Mouse (Mus musculus) urinary bladder, adult 2 months (tissue): ENCODE measurements around the gene Kcnmb2. TPM values are rescaled to one million over a fixed set of nuclear protein-coding genes. Genes with fewer than 3 reads are reported as not detected.

Experiments
- DNase-seq: peaks from one replicate; pipeline ENCODE4 v3.0.0; 2022; ENCODE audit warnings: low spot score
- polyA plus RNA-seq: library from polyadenylated mRNA; depleted of rRNA; stranded (reverse); fragments of >200 nt; gene quantifications from 2 replicates; pipeline ENCODE4 v1.2.3, GENCODE M21; 2012; rRNA removed

Gene Kcnmb2
- polyA plus RNA-seq = 0.12 and 0.24 TPM in 2 replicates

DNA sequence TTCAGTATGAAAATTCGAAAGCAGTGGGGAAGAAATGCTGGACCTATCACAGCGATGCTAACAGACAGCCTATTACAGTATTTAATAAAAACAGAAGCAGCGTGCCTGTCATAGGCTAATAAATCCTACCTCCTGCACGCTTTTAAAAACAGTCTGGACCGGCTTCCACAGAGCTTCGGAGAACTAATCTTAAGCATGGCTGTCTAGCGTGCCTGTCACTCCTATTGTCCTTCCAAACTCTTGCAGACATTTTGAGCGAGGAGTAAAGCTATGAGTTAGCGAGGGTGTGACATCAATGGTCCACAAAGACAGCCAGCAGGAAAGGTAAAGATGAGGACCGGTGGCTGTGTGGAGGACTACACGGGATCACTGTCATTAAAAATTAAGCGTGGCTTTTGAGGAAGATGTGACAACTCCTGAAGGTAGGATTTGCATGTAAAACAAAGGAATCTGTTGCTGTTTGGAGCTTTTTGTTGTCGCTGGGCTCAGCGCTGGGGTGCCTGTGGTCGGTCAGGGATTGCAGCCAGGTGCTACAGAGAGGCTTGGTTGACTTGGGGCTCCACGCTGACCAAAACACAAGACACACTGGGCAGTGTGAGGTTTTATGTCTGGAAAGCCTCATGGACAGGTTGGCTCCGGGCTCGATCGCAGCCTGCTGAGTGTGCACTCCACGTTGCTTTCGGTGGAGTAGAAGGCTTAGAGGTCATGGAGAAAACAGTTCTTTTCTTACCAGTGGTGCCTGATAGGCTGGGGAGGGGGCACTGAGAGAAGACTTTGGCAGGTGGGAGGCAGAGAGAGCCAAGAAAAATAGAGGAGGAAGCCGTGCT lies at the start of gene Kcnmb2:
TSS of gene Kcnmb2 (plus strand) at position 4 of the 827 bp plus-strand sequence.
- no peak for DNase-seq

DNA sequence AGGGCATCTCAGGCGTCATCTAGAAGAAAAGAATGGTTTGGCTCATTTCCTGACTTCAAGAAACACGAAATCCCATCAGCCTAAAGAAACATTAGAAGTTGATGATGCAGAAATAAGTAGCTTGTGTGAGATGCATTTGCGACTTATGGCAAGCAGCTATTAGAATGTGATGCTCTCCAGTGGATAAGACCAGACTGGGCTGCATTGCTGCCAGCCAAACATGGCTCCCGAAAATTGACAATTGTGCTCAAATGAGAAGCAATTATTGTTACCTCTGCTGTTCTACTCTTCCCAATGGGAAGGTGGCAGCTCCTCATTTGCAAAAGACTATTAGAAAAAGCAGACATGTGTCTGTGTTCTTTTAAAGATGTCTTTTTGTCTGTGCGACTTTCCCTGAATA lies 38.8 kb upstream of the Kcnmb2 start:
- DNase-seq = no peak

DNA sequence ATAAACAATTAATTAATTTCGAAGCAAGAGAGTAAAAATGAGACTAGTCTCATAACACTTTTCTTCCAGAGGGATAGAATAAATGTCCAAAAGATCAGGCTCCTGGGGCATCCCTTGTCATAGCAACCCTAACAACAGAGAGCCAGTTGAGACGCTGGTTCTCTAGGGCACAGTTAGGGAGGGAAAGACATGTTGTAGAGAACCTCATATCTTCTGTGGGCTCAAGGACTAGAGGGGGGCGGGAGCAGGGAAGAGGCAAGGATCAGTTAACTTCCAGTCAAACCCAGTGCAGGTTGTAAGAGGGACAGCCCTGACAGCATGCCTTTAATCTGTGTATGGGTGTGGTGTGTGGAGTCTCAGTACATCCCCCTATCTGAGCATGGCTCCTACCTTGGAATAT lies 38.2 kb upstream of the Kcnmb2 start:
- DNase-seq = no peak

GRCm38 (mm10) chr3:31871461-31871860 lies 30.8 kb upstream of the Kcnmb2 start:
- DNase-seq = no peak

DNA sequence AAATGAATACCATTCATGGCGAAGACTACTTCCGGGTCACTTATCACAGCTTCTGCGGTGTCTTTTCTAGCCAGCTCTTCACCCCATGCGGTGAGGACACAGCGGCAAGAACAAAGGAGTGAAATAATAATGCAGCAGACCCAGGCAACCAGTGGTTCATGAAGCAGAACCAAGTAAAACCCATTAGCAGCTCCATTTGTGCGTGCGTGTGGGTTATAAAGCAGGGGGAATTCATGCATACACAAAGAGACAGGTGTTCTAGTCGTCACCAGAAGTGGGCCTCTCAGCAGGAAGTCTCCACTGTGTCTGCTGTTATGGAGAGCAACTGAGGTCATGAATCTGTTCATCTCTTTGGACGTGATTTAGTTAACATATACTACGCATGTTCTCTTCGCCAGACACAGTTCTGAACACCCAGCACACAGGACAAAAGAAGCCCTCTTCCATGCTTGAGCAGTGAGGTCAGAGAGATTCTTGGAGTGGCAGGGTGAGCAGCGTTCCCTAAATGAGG lies 19.6 kb upstream of the Kcnmb2 start:
- no peak for DNase-seq

DNA sequence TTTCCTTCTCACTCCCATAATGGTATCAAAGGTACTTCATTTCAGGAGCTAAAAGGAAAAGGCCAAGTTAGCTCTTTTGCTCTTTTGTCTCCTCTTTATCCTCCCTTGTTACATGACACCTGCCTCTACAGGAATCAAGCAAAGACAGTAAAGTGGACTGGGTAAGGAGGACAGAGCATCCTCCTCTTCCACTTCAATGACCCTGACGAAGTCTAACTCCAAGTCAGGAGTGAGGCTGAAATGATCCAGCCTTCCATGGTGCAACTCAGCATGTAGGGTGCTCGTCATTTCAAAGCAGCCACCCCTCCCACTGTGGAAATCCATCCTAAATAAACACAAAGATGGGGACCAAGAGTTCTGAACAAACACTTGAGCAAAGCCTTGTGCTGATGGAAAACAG lies 9.7 kb upstream of the Kcnmb2 start:
- no peak for DNase-seq

GRCm38 (mm10) chr3:31903506-31903905 lies 1.2 kb downstream of the Kcnmb2 start:
- DNase-seq = no peak

DNA sequence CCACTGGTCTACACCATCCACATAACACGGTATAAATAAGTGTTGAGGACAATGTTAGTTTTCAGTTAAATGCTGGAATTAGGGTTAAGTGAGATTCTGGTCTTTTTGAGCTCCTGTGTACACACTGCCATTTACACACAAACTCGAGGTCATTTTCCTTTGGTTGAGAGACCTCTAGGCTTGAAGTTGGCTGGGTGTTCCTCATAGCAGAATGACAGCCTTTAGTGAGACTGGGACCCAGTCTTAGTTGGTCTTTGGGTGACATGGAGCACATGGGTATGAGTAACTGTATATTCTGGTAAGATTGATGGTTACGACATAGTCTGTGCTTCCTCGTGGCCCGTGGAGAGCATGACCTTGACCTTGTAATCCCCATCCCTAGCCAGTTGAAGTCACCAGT lies 1.8 kb downstream of the Kcnmb2 start:
- DNase-seq = no peak

DNA sequence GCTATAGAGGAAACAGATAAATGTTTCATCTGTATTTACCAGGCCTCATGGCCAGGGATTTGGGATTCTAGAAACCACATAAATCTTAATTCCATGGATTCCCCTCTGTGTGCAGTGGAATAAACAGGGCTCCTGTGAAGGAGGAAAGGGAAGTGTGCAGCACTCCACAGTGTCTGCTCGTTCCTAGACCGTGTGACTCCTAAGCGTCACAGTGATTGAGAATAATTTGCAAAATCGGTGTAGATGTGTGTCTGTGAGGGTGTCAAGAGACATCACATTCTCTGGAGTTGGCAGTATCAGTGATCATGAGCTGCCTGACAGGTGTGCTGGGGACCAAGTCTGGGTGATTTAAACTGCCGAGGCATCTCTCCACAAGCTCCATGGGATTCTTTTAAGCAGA lies 8.9 kb downstream of the Kcnmb2 start:
- no peak for DNase-seq

GRCm38 (mm10) chr3:31911690-31912089 lies 9.4 kb downstream of the Kcnmb2 start:
- no peak for DNase-seq

DNA sequence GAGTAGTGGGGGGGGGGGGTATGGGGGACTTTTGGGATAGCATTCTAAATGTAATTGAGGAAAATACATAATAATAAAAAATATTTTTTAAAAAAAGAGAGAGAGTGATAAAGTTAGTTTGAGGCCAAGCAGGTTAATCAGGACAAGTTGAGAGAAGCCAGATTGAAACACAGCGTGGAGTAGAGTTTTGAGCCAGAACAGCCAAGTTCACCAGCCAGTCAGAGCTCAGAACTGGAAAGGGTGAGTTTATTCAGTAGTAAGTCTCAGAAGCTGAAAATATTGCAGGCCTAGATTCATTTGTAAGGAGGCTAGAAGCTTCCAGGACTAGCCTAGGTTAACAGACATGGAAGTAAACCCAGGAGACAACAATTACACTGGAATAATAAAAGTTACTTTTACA lies 26.2 kb downstream of the Kcnmb2 start:
- DNase-seq = no peak

- DNase-seq = no peak
Observed at GRCm38 (mm10) chr3:31934704-31935103, 32.4 kb downstream of the Kcnmb2 start.

DNA sequence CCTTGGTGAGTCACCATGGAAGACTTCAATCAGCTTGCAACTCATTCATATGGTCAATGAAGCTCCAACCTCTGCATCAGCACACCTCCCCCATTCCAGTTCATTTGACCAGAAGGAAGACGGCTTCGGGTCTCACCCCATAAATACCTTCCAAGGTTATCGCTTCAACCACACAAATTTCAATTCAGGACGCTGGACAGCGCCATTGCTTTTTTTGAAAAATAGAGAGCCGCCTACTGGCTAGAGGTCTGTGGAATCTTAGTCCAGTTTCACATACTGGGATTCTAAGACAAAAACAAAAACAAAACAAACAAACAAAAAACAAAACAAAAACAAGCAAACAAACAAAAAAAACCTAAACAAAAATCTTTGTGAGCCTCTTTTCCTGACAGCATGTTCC lies 39.2 kb downstream of the Kcnmb2 start:
- no peak for DNase-seq

DNA sequence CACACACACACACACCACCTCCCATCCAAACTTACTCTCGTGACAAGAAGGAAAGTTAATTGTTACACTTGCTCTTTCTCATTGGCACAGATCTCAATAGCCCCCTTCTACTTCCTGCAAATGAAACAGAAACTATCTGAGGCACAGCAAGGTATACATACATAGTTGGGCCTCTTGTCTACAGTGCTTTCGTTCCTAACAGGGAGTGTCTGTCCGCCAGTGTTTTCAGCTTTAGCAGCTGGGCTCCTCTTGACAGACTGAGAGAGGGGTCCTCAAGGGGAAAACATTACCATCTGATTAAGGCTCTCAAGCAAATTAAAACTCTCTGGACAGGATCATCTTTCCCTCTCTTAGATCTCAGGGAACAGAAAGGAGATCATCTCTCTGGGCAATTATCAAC lies 51.9 kb downstream of the Kcnmb2 start:
- DNase-seq = no peak

- no peak for DNase-seq
Observed at GRCm38 (mm10) chr3:31955004-31955403, 52.7 kb downstream of the Kcnmb2 start.

GRCm38 (mm10) chr3:31959821-31960220 lies 57.5 kb downstream of the Kcnmb2 start:
- DNase-seq = no peak

DNA sequence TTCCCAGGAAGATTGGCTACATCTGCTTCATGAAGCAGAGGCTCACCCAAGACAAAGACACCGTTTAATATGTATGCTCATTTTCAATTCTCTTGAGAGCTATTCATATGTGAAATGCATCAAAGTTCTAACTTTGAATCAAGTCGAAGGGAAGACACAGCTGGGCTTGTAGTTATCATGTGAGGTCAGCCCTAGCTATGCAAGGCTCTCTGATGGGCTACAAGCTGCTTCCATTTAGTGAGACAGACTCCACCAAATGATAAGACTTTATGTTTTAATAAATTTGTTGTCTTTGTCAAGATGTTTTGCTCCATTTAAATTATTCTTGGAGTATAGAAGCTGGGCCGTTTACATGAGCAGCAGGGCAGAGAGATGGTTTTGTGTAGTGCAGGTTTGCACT lies 58.9 kb downstream of the Kcnmb2 start:
- DNase-seq = no peak

GRCm38 (mm10) chr3:31963076-31963475 lies 60.8 kb downstream of the Kcnmb2 start:
- no peak for DNase-seq

DNA sequence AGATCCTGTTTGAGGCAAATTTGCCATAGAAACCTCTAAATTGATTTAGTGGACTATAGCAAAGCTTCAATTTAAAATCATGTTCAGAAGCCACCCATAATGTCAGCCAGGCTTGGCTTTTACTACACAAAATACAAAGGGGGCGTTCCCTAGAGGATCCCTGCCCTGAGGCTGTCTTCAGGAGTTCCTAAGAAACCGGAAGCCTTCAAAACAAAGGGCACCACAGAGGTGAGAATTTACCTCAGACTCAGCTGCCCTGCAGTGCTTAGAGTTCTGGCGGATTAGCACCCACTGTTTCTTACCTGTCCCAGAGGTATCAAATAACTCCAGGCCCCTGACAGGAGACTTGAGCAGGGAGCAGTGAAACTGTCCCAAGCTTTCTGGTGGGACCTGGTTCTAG lies 77.4 kb downstream of the Kcnmb2 start:
- DNase-seq = no peak

GRCm38 (mm10) chr3:31982444-31982843 lies 80.1 kb downstream of the Kcnmb2 start:
- no peak for DNase-seq

GRCm38 (mm10) chr3:31985103-31985502 lies 82.8 kb downstream of the Kcnmb2 start:
- DNase-seq = no peak

DNA sequence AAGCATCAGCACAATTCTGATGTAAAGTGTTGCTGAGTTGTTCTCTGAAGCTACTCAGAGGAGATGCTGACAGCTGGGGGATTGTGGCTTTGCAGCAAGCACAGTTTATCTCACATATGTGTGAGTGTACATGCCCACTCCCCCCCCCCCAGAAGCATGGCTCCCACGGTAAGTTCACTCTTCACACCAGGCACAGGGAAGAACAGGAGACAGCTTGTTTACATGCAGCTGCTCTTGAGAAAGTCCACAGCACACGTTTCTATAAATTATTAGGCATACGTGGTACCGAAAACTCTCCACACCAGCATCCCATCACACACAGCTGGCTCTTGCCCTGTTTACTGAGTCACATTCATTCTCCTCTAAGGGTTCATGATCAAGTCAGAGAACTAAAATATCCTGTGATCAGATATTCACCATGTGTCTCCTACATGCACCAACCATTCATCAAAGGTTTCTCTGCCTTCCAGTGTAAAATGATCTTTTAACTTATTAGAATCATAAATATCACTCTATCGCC lies 89.3 kb downstream of the Kcnmb2 start:
- DNase-seq = no peak

DNA sequence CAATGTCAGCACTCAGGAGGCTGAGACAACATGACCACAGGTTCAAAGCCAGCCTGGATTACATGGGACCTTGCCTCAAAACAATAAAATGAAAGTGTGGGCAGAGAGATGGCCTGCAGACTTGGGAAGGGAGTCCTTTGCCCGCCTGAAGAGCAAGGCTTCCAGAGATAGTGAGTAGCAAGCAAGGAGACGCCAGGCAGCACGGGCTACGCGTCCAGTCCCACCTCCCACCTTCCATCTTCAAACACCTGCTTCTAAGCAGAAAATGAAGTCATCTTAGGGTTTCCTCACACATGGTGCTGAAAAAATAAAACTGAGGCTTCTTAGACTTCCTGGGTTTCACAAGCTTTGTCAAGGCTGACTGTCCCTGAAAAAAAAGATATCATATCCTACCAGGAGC lies 109.3 kb downstream of the Kcnmb2 start:
- no peak for DNase-seq
